Mouse (Mus musculus): ENCODE measurements around the gene Cdh24. TPM values are rescaled to one million over a fixed set of nuclear protein-coding genes. Genes with fewer than 3 reads are reported as not detected.
"Not testable (repeated sequence)": the region's sequence is repeated elsewhere in the genome, so short reads cannot be mapped to it uniquely, and the experiment has no call there.

Cdh24 gene
- polyA plus RNA-seq, 1 experiment from 2014 or later: 8.0 TPM

DNA sequence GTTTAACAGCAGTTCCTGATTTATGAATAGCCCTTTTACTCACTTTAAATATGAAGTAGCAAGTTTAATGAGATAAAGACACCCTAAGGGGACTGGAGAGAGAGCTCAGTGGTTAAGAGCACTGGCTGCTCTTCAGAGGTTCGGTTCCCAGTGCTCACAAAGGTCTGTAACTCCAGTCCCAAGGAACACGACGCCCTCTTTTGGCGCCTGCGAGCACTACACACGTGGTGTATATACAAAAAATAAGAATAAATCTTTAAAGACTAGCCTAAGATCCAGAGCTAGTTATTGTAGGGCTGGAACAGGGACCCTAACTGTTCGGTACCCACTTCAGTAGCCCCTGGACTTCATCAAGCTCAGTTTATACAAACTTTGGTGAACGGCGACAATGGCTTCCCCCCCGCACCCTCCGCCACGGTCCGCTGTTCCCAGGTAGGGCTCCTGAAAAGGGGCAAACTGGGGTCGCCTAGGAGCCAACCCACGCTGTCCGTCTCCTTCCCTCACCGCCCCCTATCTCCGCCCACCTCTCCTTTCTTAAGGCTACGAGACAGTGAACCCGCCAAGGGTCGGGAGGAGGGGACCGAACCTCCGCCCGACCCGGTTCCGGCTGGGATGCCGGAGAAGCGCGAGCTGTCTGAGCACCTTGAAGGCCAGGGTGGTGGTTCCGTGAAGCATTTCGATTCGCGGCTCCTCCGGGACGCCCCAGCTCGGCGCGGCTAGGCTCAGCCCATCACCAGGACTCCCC lies 23.8 kb downstream of the Cdh24 start:
- peak overlapping the region; percentile 63 for H3K27ac ChIP-seq

DNA sequence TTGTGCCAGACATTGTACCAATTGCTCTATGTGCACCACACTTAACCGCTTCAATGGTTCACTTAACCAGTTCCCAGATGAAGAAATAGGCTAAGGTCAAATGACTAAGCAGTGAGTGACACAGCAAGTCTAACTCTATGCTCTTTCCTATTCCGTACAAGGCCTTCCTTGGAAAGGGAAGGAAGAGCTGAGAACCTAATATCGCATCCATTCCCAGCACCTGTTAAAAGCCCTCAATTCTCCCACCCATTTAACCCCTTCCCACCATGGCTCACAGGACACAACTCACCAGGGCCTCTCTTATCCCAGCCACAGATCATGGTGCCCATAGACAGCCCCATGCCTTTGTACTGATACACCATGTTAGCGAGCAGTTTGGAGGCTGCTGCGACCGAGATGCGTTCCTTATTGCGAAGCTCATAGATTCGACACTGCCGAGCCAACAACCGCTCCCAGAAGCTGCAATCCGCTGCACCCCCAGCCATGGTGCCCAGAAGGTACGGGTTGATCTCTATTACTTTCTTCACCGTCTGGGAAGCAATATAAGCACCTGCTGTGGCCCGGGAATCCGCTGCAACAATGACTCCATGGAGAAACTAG lies 24.8 kb downstream of the Cdh24 start:
- H3K4me3 ChIP-seq: peak overlapping the region; percentile 84
- no peaks in the 10 kb centered on the region for H3K27me3 ChIP-seq
- ATAC-seq: no peak
- no peak overlapping the region for H3K27ac ChIP-seq
- 90% methylated on average over 16 of the region's 16 CpGs for WGBS
- H3K9me3 ChIP-seq (replicated peaks): no peaks in the 10 kb centered on the region
- no peak overlapping the region for H3K9ac ChIP-seq
- H3K36me3 ChIP-seq (ENCODE audit: poor library complexity, severe bottlenecking): peaks cover 45% of the 10 kb centered on the region
- peak overlapping the region; percentile 78 for H3K4me2 ChIP-seq
- H3K4me1 ChIP-seq: peaks cover 19% of the 10 kb centered on the region

More for the DNA sequence above, 23.8 kb downstream of the Cdh24 start:
- peak; percentile 57 for ATAC-seq
- Histone ChIP-seq H3K9ac (peak overlapping the region; percentile 88), H3K4me2 (peak overlapping the region; percentile 78), H3K36me3 (ENCODE audit: poor library complexity, severe bottlenecking) (peaks cover 37% of the 10 kb centered on the region), H3K27me3 (no peaks in the 10 kb centered on the region), H3K4me3 (peak overlapping the region; percentile 84), H3K9me3 (replicated peaks) (no peaks in the 10 kb centered on the region), H3K4me1 (peaks cover 19% of the 10 kb centered on the region)
- WGBS: 2% methylated on average over 38 of the region's 38 CpGs

DNA sequence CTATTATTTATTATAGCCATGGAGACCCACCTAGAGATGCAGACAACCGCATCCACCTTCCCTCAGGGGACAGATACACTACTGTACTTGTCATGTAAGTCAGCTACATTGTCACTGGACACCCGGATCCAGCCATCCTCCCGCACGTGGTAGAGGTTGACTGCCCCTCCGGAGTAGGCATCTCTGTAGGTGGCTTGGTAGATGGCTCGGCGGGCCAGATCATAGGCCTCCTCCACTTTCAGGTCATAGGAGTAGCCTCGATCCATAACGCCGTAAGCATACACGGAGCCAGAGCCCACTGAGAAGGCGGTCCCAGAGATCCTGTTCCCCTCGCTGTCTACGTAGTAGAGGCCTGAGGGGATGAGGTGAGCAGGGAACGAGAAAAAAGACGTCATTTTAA lies 27.0 kb downstream of the Cdh24 start:
- H3K4me3 ChIP-seq; H3K27ac ChIP-seq; H3K9ac ChIP-seq; ATAC-seq; H3K4me2 ChIP-seq; H3K27me3 ChIP-seq; H3K9me3 ChIP-seq (replicated peaks): not testable (repeated sequence)
- 93% methylated on average over 16 of the region's 16 CpGs for WGBS
- peaks cover 19% of the 10 kb centered on the region for H3K4me1 ChIP-seq
- H3K36me3 ChIP-seq (ENCODE audit: poor library complexity, severe bottlenecking): peaks cover 54% of the 10 kb centered on the region

DNA sequence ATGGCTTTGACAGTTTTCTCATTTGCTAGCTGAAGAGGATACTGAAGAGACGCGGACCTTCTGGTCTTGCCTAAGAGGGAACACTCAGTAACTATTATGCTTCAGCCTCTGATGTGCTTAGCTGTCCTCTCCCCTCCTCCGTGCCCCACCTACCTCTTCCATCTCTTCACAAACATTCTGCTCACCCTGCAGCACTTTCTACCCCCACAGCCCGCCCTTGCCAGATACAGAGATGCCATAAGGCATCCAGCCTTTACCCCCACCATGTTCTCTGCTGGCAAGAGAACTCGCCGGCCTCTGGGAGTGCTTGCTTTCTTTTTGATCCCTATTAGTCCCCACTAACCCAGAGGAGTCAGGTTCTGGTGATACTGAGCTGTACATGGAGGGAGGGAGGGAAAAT lies 30.5 kb downstream of the Cdh24 start:
- no peak for ATAC-seq
- 81% methylated on average over 6 of the region's 6 CpGs for WGBS
- H3K4me3 ChIP-seq: no peak overlapping the region
- peaks cover 45% of the 10 kb centered on the region for H3K36me3 ChIP-seq (ENCODE audit: poor library complexity, severe bottlenecking)
- peak overlapping the region; percentile 22; the same call in 1 of the 2 replicates for H3K27ac ChIP-seq
- H3K9me3 ChIP-seq (replicated peaks): no peaks in the 10 kb centered on the region
- H3K4me2 ChIP-seq: no peak overlapping the region
- no peak overlapping the region for H3K9ac ChIP-seq
- no peaks in the 10 kb centered on the region for H3K27me3 ChIP-seq
- peaks cover 7% of the 10 kb centered on the region; the same call in 1 of the 2 replicates for H3K4me1 ChIP-seq

DNA sequence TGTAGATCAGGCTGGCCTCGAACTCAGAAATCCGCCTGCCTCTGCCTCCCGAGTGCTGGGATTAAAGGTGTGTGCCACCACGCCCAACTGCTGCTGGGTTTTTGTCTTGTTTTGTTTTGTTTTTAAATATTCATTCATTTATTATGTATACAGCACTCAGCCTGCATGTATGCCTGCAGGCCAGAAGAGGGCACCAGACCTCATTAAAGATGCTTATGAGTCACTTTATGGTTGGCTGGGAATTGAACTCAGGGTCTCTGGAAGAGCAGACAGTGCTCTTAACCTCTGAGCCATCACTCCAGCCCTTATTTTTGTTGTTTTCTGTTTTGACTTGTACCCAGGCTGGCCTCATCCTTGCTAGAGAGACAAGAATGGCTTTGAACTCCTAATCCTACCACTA lies 31.2 kb downstream of the Cdh24 start:
- WGBS: 69% methylated on average over 4 of the region's 4 CpGs
- ATAC-seq: no peak
- Histone ChIP-seq H3K27ac (no peak overlapping the region), H3K4me1 (0 out of 2 replicates have a peak, but pooled peaks cover 4% of the 10 kb centered on the region), H3K36me3 (ENCODE audit: poor library complexity, severe bottlenecking) (peaks cover 39% of the 10 kb centered on the region), H3K9ac (no peak overlapping the region), H3K4me2 (no peak overlapping the region), H3K27me3 (no peaks in the 10 kb centered on the region), H3K4me3 (no peak overlapping the region), H3K9me3 (replicated peaks) (no peaks in the 10 kb centered on the region)

DNA sequence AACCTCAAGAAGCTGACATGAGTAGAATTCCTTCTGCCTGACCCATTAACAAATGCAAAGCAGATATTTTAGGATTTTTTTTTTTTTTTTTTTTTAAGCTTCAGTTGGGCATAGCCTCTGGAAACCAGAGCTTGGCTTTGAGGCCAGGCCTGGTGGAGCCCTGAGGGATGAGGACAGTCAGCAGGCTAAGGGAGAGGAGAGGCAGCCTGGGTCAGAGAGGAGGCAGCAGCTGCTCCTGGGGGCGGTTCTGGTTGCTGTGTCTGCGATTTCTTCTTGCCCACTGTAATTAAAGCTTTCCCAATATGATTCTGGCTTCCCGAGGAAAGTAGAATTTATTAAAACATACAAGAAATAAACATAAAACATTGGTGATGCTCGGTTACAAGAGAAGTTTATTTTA lies 31.9 kb downstream of the Cdh24 start:
- Histone ChIP-seq H3K4me2 (no peak overlapping the region), H3K9me3 (replicated peaks) (no peaks in the 10 kb centered on the region), H3K27ac (no peak overlapping the region), H3K4me1 (peaks cover 10% of the 10 kb centered on the region; the same call in 1 of the 2 replicates), H3K36me3 (ENCODE audit: poor library complexity, severe bottlenecking) (peaks cover 31% of the 10 kb centered on the region), H3K4me3 (no peak overlapping the region), H3K9ac (no peak overlapping the region), H3K27me3 (no peaks in the 10 kb centered on the region)
- no peak for ATAC-seq
- WGBS: 79% methylated on average over 4 of the region's 4 CpGs

DNA sequence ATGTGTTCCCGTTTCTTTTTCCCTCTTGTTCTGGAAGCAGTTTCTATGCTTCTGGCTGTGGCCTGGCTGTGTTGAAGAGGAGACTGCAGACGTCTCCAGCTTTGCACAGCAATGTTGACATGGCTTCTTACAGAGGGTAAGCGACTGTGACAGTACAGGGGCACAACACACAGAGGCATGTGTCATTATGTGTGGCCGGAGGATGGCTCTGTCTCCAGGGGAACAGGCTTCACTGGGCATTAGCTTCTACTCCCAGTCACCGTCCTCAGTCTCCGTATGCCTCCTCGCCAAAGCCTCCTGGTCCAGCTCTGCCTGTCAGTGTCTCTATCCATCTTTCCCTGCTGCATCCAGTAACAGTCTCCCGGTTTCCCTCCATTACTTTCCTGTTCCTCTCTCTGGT lies 33.9 kb downstream of the Cdh24 start:
- H3K9me3 ChIP-seq (replicated peaks): no peaks in the 10 kb centered on the region
- H3K27ac ChIP-seq: no peak overlapping the region
- no peak overlapping the region; the same call in 1 of the 2 replicates for H3K9ac ChIP-seq
- WGBS: 64% methylated on average over 8 of the region's 8 CpGs
- no peak for ATAC-seq
- H3K4me1 ChIP-seq: peaks cover 19% of the 10 kb centered on the region
- peaks cover 16% of the 10 kb centered on the region; the same call in 1 of the 2 replicates for H3K36me3 ChIP-seq (ENCODE audit: poor library complexity, severe bottlenecking)
- no peak overlapping the region for H3K4me3 ChIP-seq
- H3K4me2 ChIP-seq: no peak overlapping the region
- no peaks in the 10 kb centered on the region for H3K27me3 ChIP-seq

DNA sequence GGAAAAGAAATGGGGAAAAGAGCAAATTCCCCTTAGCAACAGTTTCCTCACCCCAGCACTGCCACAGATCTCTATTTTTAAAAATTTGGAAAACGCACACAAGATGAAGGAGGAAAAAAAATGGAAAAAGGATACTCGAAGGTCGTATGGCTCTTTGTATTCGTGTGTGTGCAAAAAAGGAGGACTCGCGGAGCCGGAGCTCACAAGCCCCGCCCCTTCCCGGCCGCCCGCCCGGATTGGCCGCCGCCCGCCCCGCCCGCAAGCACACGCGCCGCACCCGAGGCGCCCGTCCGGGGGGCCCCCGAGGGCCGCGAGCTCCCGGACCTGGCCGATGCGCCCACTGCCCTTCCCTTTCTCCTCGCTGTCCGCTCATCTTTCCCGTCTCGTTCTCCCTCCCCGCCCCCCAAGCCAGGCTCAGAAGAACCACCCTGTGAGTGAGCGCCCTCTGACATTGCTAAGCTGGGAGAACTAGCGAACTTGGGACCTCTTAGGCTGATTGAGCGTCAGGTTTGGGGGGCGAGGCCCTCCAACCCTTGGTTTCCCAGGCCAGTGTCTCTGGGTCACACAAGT lies 35.3 kb downstream of the Cdh24 start, which contains the start of gene 4931414P19Rik:
Gene 4931414P19Rik (minus strand): TSS at position 242 of the 570 bp plus-strand sequence.
- Histone ChIP-seq H3K27ac (peak within 1 kb of the TSS; percentile 3), H3K36me3 (ENCODE audit: poor library complexity, severe bottlenecking) (0 out of 2 replicates have a peak, but pooled peaks cover 4% of the 10 kb centered on the region), H3K4me1 (peaks cover 21% of the 10 kb centered on the region), H3K4me3 (peak within 1 kb of the TSS; percentile 41), H3K4me2 (peak within 1 kb of the TSS; percentile 56), H3K9me3 (replicated peaks) (no peaks in the 10 kb centered on the region), H3K27me3 (no peaks in the 10 kb centered on the region), H3K9ac (peak within 1 kb of the TSS; percentile 61)
- ATAC-seq: peak; percentile 32
- 3% methylated on average over 26 of the region's 39 CpGs for WGBS

DNA sequence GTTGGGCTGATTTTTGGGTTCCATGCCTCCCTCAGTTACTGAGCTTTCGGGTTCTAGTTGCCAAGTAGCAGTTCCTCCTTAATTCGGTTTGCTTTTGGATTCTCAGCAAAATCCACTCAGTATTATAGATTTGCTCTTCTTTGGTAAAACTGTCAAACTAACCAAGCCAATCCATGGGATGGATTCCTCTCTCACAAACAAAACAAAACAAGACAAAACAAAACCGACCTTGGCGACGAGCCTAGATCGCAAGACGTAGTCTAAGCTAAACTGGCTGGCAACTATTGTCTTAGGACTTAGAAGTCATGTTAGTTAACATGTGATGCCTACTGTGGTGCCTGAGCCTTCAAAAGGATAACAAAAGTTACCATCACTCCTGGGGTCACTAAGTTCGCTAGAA lies 37.5 kb downstream of the Cdh24 start:
- Histone ChIP-seq H3K36me3 (ENCODE audit: poor library complexity, severe bottlenecking) (no peaks in the 10 kb centered on the region), H3K9me3 (replicated peaks) (no peaks in the 10 kb centered on the region), H3K4me3 (peak overlapping the region; percentile 61), H3K27me3 (no peaks in the 10 kb centered on the region), H3K9ac (no peak overlapping the region), H3K4me2 (peak overlapping the region; percentile 59), H3K27ac (peak overlapping the region; percentile 60), H3K4me1 (peaks cover 21% of the 10 kb centered on the region)
- no peak for ATAC-seq
- 83% methylated on average over 8 of the region's 8 CpGs for WGBS

DNA sequence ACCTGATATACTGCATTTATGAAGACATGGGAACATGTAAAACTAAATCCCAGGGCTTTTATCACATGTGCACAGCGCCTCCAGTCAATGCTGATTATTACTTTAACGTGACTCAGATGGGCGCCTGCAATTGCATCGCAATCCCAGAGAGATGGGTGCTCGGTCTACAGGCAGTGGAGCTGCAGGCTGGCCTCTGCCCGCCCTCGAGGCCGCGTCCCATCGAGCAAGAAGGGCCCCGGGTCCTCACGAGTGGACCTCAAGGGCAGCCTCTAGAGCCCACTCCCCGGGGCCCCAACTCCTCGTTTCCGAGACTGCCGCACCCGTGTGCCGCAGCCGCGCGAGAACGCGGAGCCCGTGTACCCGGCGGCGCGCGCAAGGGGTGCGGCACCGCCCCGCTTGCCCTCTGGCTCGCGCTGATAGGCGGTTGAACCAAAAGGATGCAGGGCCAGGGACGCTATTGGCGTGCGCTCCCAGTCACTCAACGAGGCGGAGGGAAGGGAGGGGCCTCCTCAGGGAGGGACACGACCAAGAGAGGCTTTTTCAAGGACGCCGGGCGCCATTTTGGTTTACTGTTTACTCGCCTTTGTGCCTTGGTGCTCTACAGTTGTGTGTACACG lies 38.0 kb downstream of the Cdh24 start:
- peak; percentile 99 for ATAC-seq
- H3K9me3 ChIP-seq (replicated peaks): no peaks in the 10 kb centered on the region
- WGBS: under 1% methylated on average over 46 of the region's 46 CpGs
- peak overlapping the region; percentile 84 for H3K9ac ChIP-seq
- H3K27ac ChIP-seq: peak overlapping the region; percentile 90
- peaks cover 21% of the 10 kb centered on the region for H3K4me1 ChIP-seq
- H3K36me3 ChIP-seq (ENCODE audit: poor library complexity, severe bottlenecking): no peaks in the 10 kb centered on the region
- H3K27me3 ChIP-seq: no peaks in the 10 kb centered on the region
- H3K4me3 ChIP-seq: peak overlapping the region; percentile 61
- peak overlapping the region; percentile 59 for H3K4me2 ChIP-seq

DNA sequence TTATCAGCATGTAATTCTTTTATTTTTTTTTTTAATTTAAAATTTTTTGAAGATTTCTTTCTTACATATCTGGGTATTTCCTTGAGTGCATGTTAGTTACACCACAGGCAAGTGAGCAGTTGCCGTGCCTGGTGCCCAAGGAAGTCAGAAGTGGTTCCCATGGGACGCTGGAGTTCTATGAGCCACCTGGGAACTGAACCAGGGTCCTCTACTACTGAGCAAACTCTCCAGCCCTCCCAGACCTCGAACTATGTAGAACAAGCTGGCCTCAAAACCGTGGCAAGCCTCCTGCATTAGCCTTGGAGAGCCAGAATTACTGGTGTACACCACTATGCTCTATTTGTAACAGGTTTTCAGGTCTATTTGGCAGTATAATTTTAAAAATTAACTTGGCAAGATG lies 38.6 kb downstream of the Cdh24 start:
- Histone ChIP-seq H3K27ac (peak overlapping the region; percentile 90), H3K4me1 (peaks cover 21% of the 10 kb centered on the region), H3K9ac (peak overlapping the region; percentile 84), H3K27me3 (no peaks in the 10 kb centered on the region), H3K4me3 (peak overlapping the region; percentile 61), H3K9me3 (replicated peaks) (no peaks in the 10 kb centered on the region), H3K36me3 (ENCODE audit: poor library complexity, severe bottlenecking) (no peaks in the 10 kb centered on the region), H3K4me2 (peak overlapping the region; percentile 59)
- 35% methylated on average over 4 of the region's 4 CpGs for WGBS
- ATAC-seq: no peak; the same call in 1 of the 2 replicates

DNA sequence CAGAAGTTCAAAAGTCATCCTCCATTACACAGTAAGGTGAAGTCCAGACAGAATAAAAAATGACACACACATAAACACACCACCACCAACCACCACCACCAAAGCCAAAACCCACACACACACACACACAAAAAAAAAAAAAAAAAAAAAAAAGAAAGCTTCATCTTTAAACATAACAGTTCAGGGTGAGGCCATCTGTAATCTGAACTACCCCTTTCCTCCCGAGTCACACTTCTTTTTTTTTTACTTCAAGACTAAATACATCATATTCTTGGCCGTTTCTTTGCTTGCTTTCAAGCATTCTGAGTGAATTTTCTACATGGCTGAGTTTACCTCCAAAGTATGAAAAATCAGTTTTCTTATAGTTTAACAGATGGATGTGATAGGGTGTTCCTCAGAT lies 39.6 kb downstream of the Cdh24 start:
- WGBS: 86% methylated on average over 2 of the region's 2 CpGs
- Histone ChIP-seq H3K9me3 (replicated peaks) (no peaks in the 10 kb centered on the region), H3K4me1 (peaks cover 21% of the 10 kb centered on the region), H3K27me3 (no peaks in the 10 kb centered on the region), H3K9ac (no peak overlapping the region), H3K4me3 (no peak overlapping the region), H3K36me3 (ENCODE audit: poor library complexity, severe bottlenecking) (no peaks in the 10 kb centered on the region), H3K27ac (no peak overlapping the region), H3K4me2 (no peak overlapping the region)
- no peak for ATAC-seq

Data from forebrain, embryonic 13.5 days (tissue).